Mouse (Mus musculus): Measurements from ENCODE around the gene Cd300lf. TPM values are rescaled to one million over a fixed set of nuclear protein-coding genes. Genes with fewer than 3 reads are reported as not detected.

Cd300lf gene
- polyA plus RNA-seq, 1 experiment from 2014 or later: 1.1 TPM

GRCm38 (mm10) chr11:115150741-115151254 lies 17.0 kb upstream of the Cd300lf start:
- 44% methylated on average over 6 of the region's 6 CpGs for whole genome bisulfite sequencing
- Histone ChIP-seq H3K9ac (ENCODE audit: low read depth, low read length) (no peak overlapping the region), H3K27ac (ENCODE audit: low read depth, low read length) (no peak overlapping the region), H3K4me2 (replicated peaks; ENCODE audit: low read depth) (no peak overlapping the region), H3K36me3 (ENCODE audit: control insufficient read depth, insufficient read depth) (no peaks in the 10 kb centered on the region), H3K9me3 (ENCODE audit: control insufficient read depth) (no peaks in the 10 kb centered on the region), H3K4me1 (replicated peaks; ENCODE audit: control insufficient read depth, insufficient read depth, low read length) (no peaks in the 10 kb centered on the region; the same call in 1 of the 2 replicates), H3K27me3 (replicated peaks; ENCODE audit: control insufficient read depth, insufficient read depth, low read length) (0 out of 2 replicates have a peak, but pooled peaks cover 6% of the 10 kb centered on the region), H3K4me3 (ENCODE audit: low read depth, low read length) (no peak overlapping the region)
- ATAC-seq: no peak
- no peak for TF ChIP-seq CTCF (IDR thresholded peaks at IDR 0.05; ENCODE audit: low read depth)

DNA sequence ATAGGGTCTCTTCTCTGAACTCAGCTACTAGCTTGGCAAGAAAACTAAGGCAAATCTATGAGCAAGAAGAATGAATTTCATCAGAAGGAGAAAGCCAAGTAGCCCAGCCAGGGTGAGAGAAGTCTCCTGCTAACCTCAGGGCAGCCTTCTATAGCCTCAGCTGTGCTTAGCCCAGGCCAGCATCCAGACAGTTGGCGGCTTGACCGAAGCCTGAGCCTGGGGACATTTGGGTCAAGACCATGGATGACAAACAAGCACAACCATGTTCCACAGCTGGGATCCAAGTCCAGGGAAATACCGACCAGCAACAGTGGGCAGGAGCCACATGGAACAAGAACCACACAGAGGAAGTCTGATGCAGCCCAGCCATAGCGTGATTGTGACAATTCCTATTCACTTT lies 14.0 kb upstream of the Cd300lf start:
- H3K36me3 ChIP-seq (ENCODE audit: control insufficient read depth, insufficient read depth): no peaks in the 10 kb centered on the region
- H3K9ac ChIP-seq (ENCODE audit: low read depth, low read length): no peak overlapping the region
- no peak overlapping the region for H3K4me2 ChIP-seq (replicated peaks; ENCODE audit: low read depth)
- no peak for TF ChIP-seq CTCF (IDR thresholded peaks at IDR 0.05; ENCODE audit: low read depth)
- no peak overlapping the region for H3K4me3 ChIP-seq (ENCODE audit: low read depth, low read length)
- H3K4me1 ChIP-seq (replicated peaks; ENCODE audit: control insufficient read depth, insufficient read depth, low read length): no peaks in the 10 kb centered on the region; the same call in 1 of the 2 replicates
- no peak overlapping the region for H3K27ac ChIP-seq (ENCODE audit: low read depth, low read length)
- 0 out of 2 replicates have a peak, but pooled peaks cover 2% of the 10 kb centered on the region for H3K27me3 ChIP-seq (replicated peaks; ENCODE audit: control insufficient read depth, insufficient read depth, low read length)
- WGBS: 87% methylated on average over 4 of the region's 4 CpGs
- ATAC-seq: no peak
- no peaks in the 10 kb centered on the region for H3K9me3 ChIP-seq (ENCODE audit: control insufficient read depth)

GRCm38 (mm10) chr11:115141970-115142369 lies 8.2 kb upstream of the Cd300lf start:
- Histone ChIP-seq H3K27me3 (replicated peaks; ENCODE audit: control insufficient read depth, insufficient read depth, low read length) (no peaks in the 10 kb centered on the region), H3K4me1 (replicated peaks; ENCODE audit: control insufficient read depth, insufficient read depth, low read length) (no peaks in the 10 kb centered on the region), H3K4me2 (replicated peaks; ENCODE audit: low read depth) (no peak overlapping the region), H3K36me3 (ENCODE audit: control insufficient read depth, insufficient read depth) (no peaks in the 10 kb centered on the region), H3K27ac (ENCODE audit: low read depth, low read length) (no peak overlapping the region), H3K9me3 (ENCODE audit: control insufficient read depth) (no peaks in the 10 kb centered on the region), H3K9ac (ENCODE audit: low read depth, low read length) (no peak overlapping the region), H3K4me3 (ENCODE audit: low read depth, low read length) (no peak overlapping the region)
- 77% methylated on average over 2 of the region's 2 CpGs for WGBS
- no peak for TF ChIP-seq CTCF (IDR thresholded peaks at IDR 0.05; ENCODE audit: low read depth)
- ATAC-seq: no peak

DNA sequence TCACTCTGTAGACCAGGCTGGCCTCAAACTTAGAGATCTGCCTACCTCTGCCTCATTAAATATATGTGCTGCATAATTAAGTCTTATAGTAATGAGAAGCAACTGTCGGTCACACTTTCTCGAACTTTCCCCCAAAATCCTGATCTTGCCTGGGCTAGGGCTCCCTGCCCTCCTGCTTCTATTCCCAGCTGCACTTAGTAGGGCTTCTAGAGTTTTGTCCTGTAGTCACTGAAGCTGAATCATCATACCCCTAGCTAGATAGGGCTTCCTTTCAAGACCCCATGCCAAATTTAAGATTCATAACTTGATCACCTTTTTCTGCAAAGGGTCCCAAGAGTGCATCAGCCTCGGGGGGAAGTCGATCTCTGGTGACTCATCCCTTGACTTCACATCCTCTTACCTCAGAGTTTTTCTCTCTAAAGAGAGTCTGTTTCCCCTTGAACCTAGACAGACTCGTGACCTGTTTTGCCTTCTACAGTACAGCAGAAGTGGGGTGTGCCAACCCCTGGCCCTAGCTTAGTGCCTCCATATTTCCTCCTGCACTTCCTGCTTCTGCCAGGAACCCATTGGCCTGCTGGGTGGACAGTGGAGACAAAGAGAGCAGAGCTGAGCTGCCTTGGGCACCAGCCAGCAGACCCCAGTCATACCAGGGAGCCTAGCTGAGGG lies 4.9 kb upstream of the Cd300lf start:
- no peak overlapping the region for H3K9ac ChIP-seq (ENCODE audit: low read depth, low read length)
- ATAC-seq: no peak
- 77% methylated on average over 5 of the region's 5 CpGs for WGBS

DNA sequence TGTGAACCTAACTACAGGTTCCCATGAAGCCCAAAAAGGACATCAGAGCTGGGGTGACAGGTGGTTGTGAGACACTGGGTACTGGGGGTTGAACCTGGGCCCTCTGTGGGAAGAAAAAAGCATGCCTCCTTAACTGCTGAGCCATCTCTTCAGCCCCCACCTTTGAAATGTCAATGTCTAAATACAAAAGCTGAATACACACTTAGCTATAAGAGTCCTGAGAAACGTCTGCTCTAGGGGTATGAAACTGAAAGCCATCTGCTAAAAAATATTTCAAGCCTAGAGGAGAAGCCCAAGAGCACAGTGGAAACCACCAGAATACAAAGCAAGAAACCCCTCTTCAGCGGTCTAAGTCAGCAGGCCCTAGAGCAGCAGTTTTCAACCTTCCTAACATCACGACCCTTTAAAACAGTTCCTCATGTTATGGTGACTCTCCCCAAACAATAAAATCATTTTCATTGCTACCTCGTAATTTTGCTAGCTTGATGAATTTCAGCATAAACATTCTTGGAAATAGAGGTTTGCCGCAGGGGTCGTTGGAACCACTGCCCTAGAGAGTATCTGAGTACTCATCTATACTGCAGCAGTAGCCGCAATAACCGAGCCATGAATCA lies 1.9 kb downstream of the Cd300lf start:
- no peak overlapping the region for H3K9ac ChIP-seq (ENCODE audit: low read depth, low read length)
- no peak for TF ChIP-seq CTCF (IDR thresholded peaks at IDR 0.05; ENCODE audit: low read depth)
- no peak overlapping the region for H3K4me2 ChIP-seq (replicated peaks; ENCODE audit: low read depth)
- no peaks in the 10 kb centered on the region for H3K9me3 ChIP-seq (ENCODE audit: control insufficient read depth)
- H3K36me3 ChIP-seq (ENCODE audit: control insufficient read depth, insufficient read depth): no peaks in the 10 kb centered on the region
- no peak for ATAC-seq
- no peaks in the 10 kb centered on the region for H3K4me1 ChIP-seq (replicated peaks; ENCODE audit: control insufficient read depth, insufficient read depth, low read length)
- H3K4me3 ChIP-seq (ENCODE audit: low read depth, low read length): no peak overlapping the region
- no peaks in the 10 kb centered on the region for H3K27me3 ChIP-seq (replicated peaks; ENCODE audit: control insufficient read depth, insufficient read depth, low read length)
- no peak overlapping the region for H3K27ac ChIP-seq (ENCODE audit: low read depth, low read length)
- WGBS: 60% methylated on average over 8 of the region's 8 CpGs

More for the DNA sequence above, 4.9 kb upstream of the Cd300lf start:
- no peaks in the 10 kb centered on the region for H3K36me3 ChIP-seq (ENCODE audit: control insufficient read depth, insufficient read depth)
- H3K4me3 ChIP-seq (ENCODE audit: low read depth, low read length): no peak overlapping the region
- no peaks in the 10 kb centered on the region for H3K27me3 ChIP-seq (replicated peaks; ENCODE audit: control insufficient read depth, insufficient read depth, low read length)
- no peak overlapping the region for H3K27ac ChIP-seq (ENCODE audit: low read depth, low read length)
- H3K4me1 ChIP-seq (replicated peaks; ENCODE audit: control insufficient read depth, insufficient read depth, low read length): no peaks in the 10 kb centered on the region
- no peaks in the 10 kb centered on the region for H3K9me3 ChIP-seq (ENCODE audit: control insufficient read depth)
- TF ChIP-seq CTCF (IDR thresholded peaks at IDR 0.05; ENCODE audit: low read depth): no peak
- H3K4me2 ChIP-seq (replicated peaks; ENCODE audit: low read depth): no peak overlapping the region

DNA sequence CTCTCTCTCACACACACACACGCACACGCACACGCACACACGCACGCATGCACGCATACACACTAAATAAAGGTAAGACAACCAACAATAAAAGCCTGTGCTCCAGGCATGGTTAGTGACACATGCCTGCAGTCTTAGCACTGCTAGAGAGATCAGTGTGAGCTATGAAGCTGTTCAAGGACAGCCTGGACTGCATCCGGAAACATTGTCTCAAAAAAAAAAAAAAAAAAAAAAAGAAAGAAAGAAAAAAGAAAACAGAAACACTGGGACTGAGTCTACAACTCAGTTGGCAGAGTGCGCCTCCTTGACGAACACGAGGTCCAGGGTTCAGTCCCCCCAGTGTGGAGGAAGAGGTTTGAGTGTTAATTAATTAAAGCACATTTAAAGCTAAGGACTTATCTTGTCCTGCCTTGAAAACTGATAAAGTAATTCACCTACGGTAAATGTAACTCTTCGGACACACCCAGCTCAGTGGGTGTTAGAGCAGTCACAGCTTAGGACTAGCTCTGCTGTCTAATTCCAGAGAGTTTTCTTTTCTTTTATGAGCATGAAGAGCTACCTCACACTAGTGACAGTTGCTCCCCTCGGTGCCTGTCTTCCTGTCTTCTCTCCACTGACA lies 4.2 kb downstream of the Cd300lf start:
- no peak for ATAC-seq
- TF ChIP-seq CTCF (IDR thresholded peaks at IDR 0.05; ENCODE audit: low read depth): no peak

More for the DNA sequence above, 4.2 kb downstream of the Cd300lf start:
- no peak overlapping the region for H3K4me3 ChIP-seq (ENCODE audit: low read depth, low read length)
- H3K27ac ChIP-seq (ENCODE audit: low read depth, low read length): no peak overlapping the region
- 73% methylated on average over 13 of the region's 13 CpGs for WGBS
- H3K27me3 ChIP-seq (replicated peaks; ENCODE audit: control insufficient read depth, insufficient read depth, low read length): no peaks in the 10 kb centered on the region
- no peaks in the 10 kb centered on the region for H3K9me3 ChIP-seq (ENCODE audit: control insufficient read depth)
- H3K4me1 ChIP-seq (replicated peaks; ENCODE audit: control insufficient read depth, insufficient read depth, low read length): no peaks in the 10 kb centered on the region
- H3K9ac ChIP-seq (ENCODE audit: low read depth, low read length): no peak overlapping the region
- no peaks in the 10 kb centered on the region for H3K36me3 ChIP-seq (ENCODE audit: control insufficient read depth, insufficient read depth)
- no peak overlapping the region for H3K4me2 ChIP-seq (replicated peaks; ENCODE audit: low read depth)
